18 mouse cellular contexts compared by ENCODE assay signal in genomic region chr1:154428276-154428675, GRCm38 (mm10).
DNase-seq lines count a peak whose midpoint lies in the region; TF ChIP-seq lines count a peak whose summit lies in the region.
"Had no signal": no experiment of that assay in that cellular context is flagged by ENCODE, and none has a peak within 500 bp of the region (broad histone marks: within the 10 kb centered on the region; RNA-seq: fewer than 3 reads in every experiment).

No protein-coding gene starts in this region.

- WGBS in heart, embryonic 10.5 days = 81% methylated on average over 7 of the region's 7 CpGs
- WGBS in embryonic facial prominence, embryonic 10.5 days = 82% methylated on average over 7 of the region's 7 CpGs

- no peak overlapping the region for H3K4me3 ChIP-seq in heart, embryonic 10.5 days
- no peak overlapping the region for H3K4me3 ChIP-seq in cortical plate, adult 2 months (ENCODE audit: insufficient read depth, low read length)
- no peak overlapping the region for H3K4me3 ChIP-seq in embryonic facial prominence, embryonic 10.5 days
- H3K4me3 ChIP-seq: embryonic facial prominence, embryonic 13.5 days; forebrain, embryonic 12.5 days; heart, adult 2 months; heart, embryonic 12.5 days; hindbrain, embryonic 12.5 days had no signal

- H3K9me3 ChIP-seq in heart, embryonic 10.5 days = no peaks in the 10 kb centered on the region
- H3K9me3 ChIP-seq in embryonic facial prominence, embryonic 10.5 days = no peaks in the 10 kb centered on the region
- H3K9me3 ChIP-seq: embryonic facial prominence, embryonic 13.5 days; forebrain, embryonic 12.5 days; heart, embryonic 12.5 days; hindbrain, embryonic 12.5 days had no signal

- H3K4me1 ChIP-seq in heart, embryonic 10.5 days = no peaks in the 10 kb centered on the region
- H3K4me1 ChIP-seq in cortical plate, adult 2 months (ENCODE audit: control insufficient read depth, insufficient read depth, low read length) = peaks cover 2% of the 10 kb centered on the region
- no peaks in the 10 kb centered on the region for H3K4me1 ChIP-seq in embryonic facial prominence, embryonic 10.5 days
- H3K4me1 ChIP-seq: embryonic facial prominence, embryonic 13.5 days; forebrain, embryonic 12.5 days; heart, embryonic 12.5 days; hindbrain, embryonic 12.5 days had no signal

- no peak for TF ChIP-seq POLR2A in cortical plate, adult 2 months (IDR thresholded peaks at IDR 0.05; ENCODE audit: extremely low read depth, insufficient read depth, low read length)

- DNase-seq in heart, embryonic 10.5 days (ENCODE audit: low spot score) = peak; percentile 6
- DNase-seq in heart, postnatal 10 days = no peak
- peak; percentile 41 to 55 for DNase-seq in left cerebral cortex, adult 9 months (ENCODE audit: low spot score in 2 of 2)
- no peak for DNase-seq in left cerebral cortex, postnatal 4 days
- peak; percentile 83 for DNase-seq in brain, adult 2 months (ENCODE audit: low read depth, low spot score)
- no peak for DNase-seq in embryonic facial prominence, embryonic 10.5 days (ENCODE audit: low spot score)
- DNase-seq: adrenal gland, adult 2 months; adrenal gland, postnatal 25 days; cerebellum, adult 8-10 months; cerebellum, postnatal 14 days; gastrocnemius, postnatal 10 days; heart, adult 2 months; heart, postnatal 36 days had no signal

- no peak for TF ChIP-seq CTCF in cortical plate, adult 2 months (IDR thresholded peaks at IDR 0.05; ENCODE audit: extremely low read depth, insufficient read depth, low read length)

- H3K36me3 ChIP-seq in heart, embryonic 10.5 days = no peaks in the 10 kb centered on the region
- no peaks in the 10 kb centered on the region for H3K36me3 ChIP-seq in embryonic facial prominence, embryonic 10.5 days (replicated peaks)
- H3K36me3 ChIP-seq: embryonic facial prominence, embryonic 13.5 days; forebrain, embryonic 12.5 days; heart, embryonic 12.5 days; hindbrain, embryonic 12.5 days had no signal

- intact Hi-C loops in heart, postnatal 10 days (cut with DNase I) = no loop called here
- intact Hi-C loops in left cerebral cortex, postnatal 4 days (cut with DNase I) = no loop called here

- no peak overlapping the region for H3K27ac ChIP-seq in heart, embryonic 10.5 days
- 0 out of 2 replicates have a peak overlapping the region, but pooled peaks have one; percentile 29 for H3K27ac ChIP-seq in cortical plate, adult 2 months (ENCODE audit: insufficient read depth, low read length)
- no peak overlapping the region for H3K27ac ChIP-seq in embryonic facial prominence, embryonic 10.5 days (replicated peaks)
- H3K27ac ChIP-seq: embryonic facial prominence, embryonic 13.5 days; forebrain, embryonic 12.5 days; heart, adult 2 months; hindbrain, embryonic 12.5 days had no signal

- H3K27me3 ChIP-seq in heart, embryonic 10.5 days (ENCODE audit: insufficient read depth, poor library complexity, severe bottlenecking) = no peaks in the 10 kb centered on the region
- H3K27me3 ChIP-seq in embryonic facial prominence, embryonic 10.5 days (replicated peaks; ENCODE audit: low read depth, poor library complexity, severe bottlenecking) = no peaks in the 10 kb centered on the region
- H3K27me3 ChIP-seq: embryonic facial prominence, embryonic 13.5 days; forebrain, embryonic 12.5 days; heart, embryonic 12.5 days; hindbrain, embryonic 12.5 days had no signal

Comparison
In these comparisons a context has a peak if more than half of its experiments do, and no peak if none do; other contexts are left out.
1. DNase-seq: peak in heart, embryonic 10.5 days (single experiment), left cerebral cortex, adult 9 months (2 of 2) and brain, adult 2 months (single experiment); none in heart, postnatal 10 days (0 of 2), left cerebral cortex, postnatal 4 days (single experiment) and embryonic facial prominence, embryonic 10.5 days (single experiment).